Mouse (Mus musculus) midbrain, embryonic 11.5 days (tissue): Measurements from ENCODE around the gene Sema3g. TPM values are rescaled to one million over a fixed set of nuclear protein-coding genes. Genes with fewer than 3 reads are reported as not detected.
A peak's percentile ranks its signal among the peaks of the same experiment; 100 is the strongest.

Experiments
- ATAC-seq: fragments of 200-750 bp; cut with Nextera tagmentation; 2 replicates; pipeline ENCODE4 v1.8.0; 2017; ENCODE audit warnings: moderate TSS enrichment, moderate library complexity; ENCODE audit not compliant: low FRiP score
- DNase-seq: peaks from one replicate; pipeline ENCODE4 v3.0.0; 2015; ENCODE audit warnings: low spot score; ENCODE audit errors: missing footprints
- H3K27ac ChIP-seq: fragments of 300-500 bp; sonication (generic); 2 replicates; pipeline ENCODE4 v1.5.1; 2014; ENCODE audit warnings: low read depth, low read length
- H3K27me3 ChIP-seq: fragments of 300-500 bp; sonication (generic); 2 replicates; pipeline ENCODE4 v1.6.1; 2014; ENCODE audit warnings: mild to moderate bottlenecking, low read length, moderate library complexity, mixed read lengths; ENCODE audit not compliant: control insufficient read depth, insufficient read depth
- H3K36me3 ChIP-seq: fragments of 300-500 bp; sonication (generic); 2 replicates; pipeline ENCODE4 v1.6.1; 2014; ENCODE audit warnings: mild to moderate bottlenecking, low read length, moderate library complexity, mixed read lengths; ENCODE audit not compliant: control insufficient read depth, insufficient read depth
- H3K4me1 ChIP-seq: fragments of 300-500 bp; sonication (generic); 2 replicates; pipeline ENCODE4 v1.6.1; 2014; ENCODE audit warnings: low read length; ENCODE audit not compliant: control insufficient read depth, insufficient read depth
- H3K4me2 ChIP-seq: fragments of 300-500 bp; sonication (generic); 2 replicates; pipeline ENCODE4 v1.6.1; 2014; ENCODE audit warnings: mild to moderate bottlenecking, moderate library complexity
- H3K4me3 ChIP-seq: fragments of 300-500 bp; sonication (generic); 2 replicates; pipeline ENCODE4 v1.5.1; 2014; ENCODE audit warnings: low read depth, low read length
- H3K9ac ChIP-seq: fragments of 300-500 bp; sonication (generic); 2 replicates; pipeline ENCODE4 v1.6.1; 2014; ENCODE audit warnings: low read length
- H3K9me3 ChIP-seq: fragments of 300-500 bp; sonication (generic); 2 replicates; pipeline ENCODE4 v1.6.1; 2016; ENCODE audit warnings: low read length; ENCODE audit not compliant: control insufficient read depth
- WGBS: fragments of 180-500 bp; shearing (Covaris S2); extraction: QIAGEN DNeasy Blood & Tissue Kit; methylation state at CpG from one replicate; pipeline ENCODE4 v1.1.7; 2014; 5-methylcytosine and 5-hydroxymethylcytosine counted together
- polyA plus RNA-seq: library from polyadenylated mRNA; unstranded; fragments of >200 nt; fragmentation: Nextera tagmentation; extraction: Ambion mirVana; gene quantifications from 2 replicates; pipeline ENCODE4 v1.2.1, GENCODE M21; 2014

Sema3g gene
- polyA plus RNA-seq, 1 experiment from 2014 or later: 0.37 TPM

DNA sequence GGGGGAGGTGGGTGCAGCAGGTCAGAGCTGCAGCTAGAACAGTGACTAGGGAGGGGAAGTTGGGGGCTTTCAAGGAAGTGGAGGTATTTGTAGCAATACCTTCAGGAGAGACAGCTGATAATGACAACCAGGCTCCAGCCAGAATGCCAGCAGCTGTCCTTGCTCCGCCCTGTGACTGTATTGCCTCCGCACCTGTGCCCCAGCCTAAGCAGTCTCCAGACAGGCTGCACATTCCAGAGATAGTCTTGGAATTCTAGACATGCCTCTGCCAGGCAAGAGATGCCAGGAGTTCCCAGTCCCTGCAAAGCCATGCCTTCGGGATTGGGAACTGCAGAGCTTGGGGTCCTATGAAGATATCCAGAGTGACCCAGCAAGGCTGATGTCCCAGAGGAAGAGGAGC is 5.2 kb upstream of the Sema3g start:
- WGBS: 89% methylated on average over 3 of the region's 3 CpGs
- H3K4me3 ChIP-seq: no peak overlapping the region

DNA sequence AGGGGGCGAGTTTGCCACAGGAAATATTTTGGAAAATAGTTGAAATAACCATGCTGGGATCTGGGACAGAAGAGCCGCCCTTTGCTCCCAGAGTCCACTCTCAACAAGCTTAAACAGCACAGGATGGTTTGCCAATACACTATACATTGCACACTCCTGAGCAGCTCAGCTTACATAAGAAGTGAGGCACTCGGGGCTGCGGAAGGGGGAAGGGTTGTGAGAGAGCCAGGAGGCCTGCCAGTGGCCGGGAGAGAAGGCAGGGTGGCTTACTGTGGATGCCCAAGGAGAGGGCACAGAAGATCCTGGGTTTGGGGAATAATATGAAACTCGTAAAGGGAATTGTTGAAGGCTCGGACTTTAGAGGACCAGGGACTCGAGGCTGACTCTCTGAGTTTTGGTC is 3.8 kb upstream of the Sema3g start:
- DNase-seq: peak; percentile 65
- no peaks in the 10 kb centered on the region for H3K9me3 ChIP-seq
- H3K27ac ChIP-seq: no peak overlapping the region
- H3K4me1 ChIP-seq: no peaks in the 10 kb centered on the region
- ATAC-seq: no peak
- H3K9ac ChIP-seq: no peak overlapping the region
- no peak overlapping the region for H3K4me2 ChIP-seq
- WGBS: 74% methylated on average over 8 of the region's 8 CpGs
- no peaks in the 10 kb centered on the region for H3K27me3 ChIP-seq
- H3K4me3 ChIP-seq: no peak overlapping the region
- no peaks in the 10 kb centered on the region for H3K36me3 ChIP-seq

More for the DNA sequence above, 5.2 kb upstream of the Sema3g start:
- H3K9me3 ChIP-seq: no peaks in the 10 kb centered on the region
- no peaks in the 10 kb centered on the region for H3K27me3 ChIP-seq
- H3K4me2 ChIP-seq: no peak overlapping the region
- H3K36me3 ChIP-seq: no peaks in the 10 kb centered on the region
- no peaks in the 10 kb centered on the region for H3K4me1 ChIP-seq
- DNase-seq (no peak), ATAC-seq (no peak)
- H3K27ac ChIP-seq: no peak overlapping the region
- H3K9ac ChIP-seq: no peak overlapping the region

DNA sequence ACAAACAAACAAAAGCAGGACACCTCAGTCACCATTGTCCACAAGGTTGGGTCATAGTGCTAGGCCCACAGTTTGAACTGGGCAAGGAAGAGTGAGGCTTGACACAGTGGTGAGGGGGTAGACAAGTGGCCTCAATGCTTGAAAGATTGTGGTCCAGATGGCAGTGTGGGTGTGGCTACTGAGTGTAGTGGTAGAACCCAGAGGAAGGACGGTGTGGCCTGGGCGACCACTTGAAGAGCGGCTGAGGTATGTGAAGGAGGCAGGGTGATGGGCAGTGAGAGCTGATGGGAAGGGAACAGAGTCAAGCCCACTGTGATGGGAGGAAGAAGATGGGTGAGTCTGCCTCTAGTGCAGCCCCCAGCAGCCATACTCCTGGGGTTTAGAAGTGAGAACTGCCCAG is 3.0 kb upstream of the Sema3g start:
- H3K4me1 ChIP-seq: no peaks in the 10 kb centered on the region
- no peaks in the 10 kb centered on the region for H3K9me3 ChIP-seq
- no peaks in the 10 kb centered on the region for H3K27me3 ChIP-seq
- no peaks in the 10 kb centered on the region for H3K36me3 ChIP-seq
- no peak overlapping the region for H3K27ac ChIP-seq
- no peak overlapping the region for H3K4me3 ChIP-seq
- H3K4me2 ChIP-seq: no peak overlapping the region
- ATAC-seq (no peak), DNase-seq (peak; percentile 33)
- H3K9ac ChIP-seq: no peak overlapping the region
- WGBS: 94% methylated on average over 3 of the region's 3 CpGs

DNA sequence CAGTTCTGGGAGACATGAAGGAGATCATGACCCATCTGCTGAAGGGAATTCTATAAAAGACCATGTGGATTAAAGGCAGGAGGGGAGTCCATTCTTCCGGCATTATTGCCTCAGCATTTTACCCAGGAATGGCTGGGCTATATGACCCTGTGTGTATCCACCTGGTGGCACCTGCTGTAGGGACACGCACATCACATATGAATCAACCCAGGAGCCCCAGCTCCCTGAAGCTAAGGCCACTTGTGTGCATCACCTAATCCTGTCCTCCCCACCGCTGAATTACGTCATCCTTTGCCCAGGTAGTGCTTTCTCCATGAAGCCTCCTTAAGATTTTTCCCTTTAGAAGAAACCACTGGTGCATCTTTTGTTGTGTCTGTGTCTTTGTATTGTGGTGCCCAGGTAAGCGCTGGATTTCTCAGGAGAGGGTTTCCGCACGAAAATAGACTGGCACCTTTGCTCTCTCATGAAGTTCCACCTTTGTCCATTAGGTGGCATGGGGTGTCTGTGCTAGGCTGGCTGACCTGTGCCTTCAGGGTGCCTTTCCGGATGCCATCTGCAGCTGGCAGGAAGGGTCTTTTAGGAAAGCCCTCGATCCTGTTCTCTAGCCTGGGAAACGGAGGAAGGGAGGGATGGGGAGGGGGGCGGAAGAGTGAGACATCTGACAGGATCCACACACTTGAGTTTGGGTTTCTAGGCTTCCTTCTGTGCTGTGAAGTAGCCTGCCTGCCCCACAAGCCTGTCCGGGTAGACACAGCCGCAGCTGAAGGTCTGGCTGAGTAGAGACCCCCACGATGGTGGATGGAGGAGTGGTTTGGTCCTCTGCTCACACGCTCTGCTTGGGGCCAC is 2.3 kb upstream of the Sema3g start:
- no peaks in the 10 kb centered on the region for H3K36me3 ChIP-seq
- no peaks in the 10 kb centered on the region for H3K9me3 ChIP-seq
- peak; percentile 94 for DNase-seq
- H3K4me3 ChIP-seq: no peak overlapping the region
- H3K4me1 ChIP-seq: no peaks in the 10 kb centered on the region
- H3K9ac ChIP-seq: peak overlapping the region; percentile 38
- no peak overlapping the region for H3K4me2 ChIP-seq
- peak overlapping the region; percentile 8; the same call in 1 of the 2 replicates for H3K27ac ChIP-seq
- H3K27me3 ChIP-seq: no peaks in the 10 kb centered on the region
- peak; percentile 50 for ATAC-seq
- WGBS: 41% methylated on average over 15 of the region's 15 CpGs

DNA sequence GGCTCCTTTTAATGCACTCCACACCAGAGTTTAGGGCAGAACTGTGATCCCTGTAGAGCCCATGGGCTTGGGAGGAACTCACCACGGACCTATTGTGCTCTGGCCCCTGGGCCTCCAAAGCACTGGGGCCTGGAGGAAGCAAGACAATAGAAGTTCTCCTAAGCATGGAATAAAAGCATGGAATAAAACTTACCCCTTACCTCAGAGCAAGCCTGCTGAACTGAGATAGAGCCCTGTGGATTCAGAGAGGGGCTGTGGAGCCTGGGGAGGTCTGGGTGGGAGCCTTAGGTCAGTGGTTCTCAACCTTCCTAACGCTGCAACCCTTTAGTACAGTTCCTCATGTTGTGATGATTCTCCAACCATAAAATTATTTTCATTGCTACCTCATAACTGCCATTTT is 814 bp upstream of the Sema3g start, which contains the start of gene Nisch:
Nisch (minus strand) TSS at position 101 of the 400 bp plus-strand sequence.
- Histone ChIP-seq H3K4me1 (no peaks in the 10 kb centered on the region), H3K27me3 (no peaks in the 10 kb centered on the region), H3K9ac (peak within 1 kb of the TSS; percentile 38), H3K4me3 (no peak within 1 kb of the TSS), H3K36me3 (no peaks in the 10 kb centered on the region), H3K27ac (peak within 1 kb of the TSS; percentile 8; the same call in 1 of the 2 replicates), H3K4me2 (no peak within 1 kb of the TSS), H3K9me3 (no peaks in the 10 kb centered on the region)
- DNase-seq: peak; percentile 81
- WGBS: 61% methylated on average over 2 of the region's 2 CpGs
- no peak for ATAC-seq

DNA sequence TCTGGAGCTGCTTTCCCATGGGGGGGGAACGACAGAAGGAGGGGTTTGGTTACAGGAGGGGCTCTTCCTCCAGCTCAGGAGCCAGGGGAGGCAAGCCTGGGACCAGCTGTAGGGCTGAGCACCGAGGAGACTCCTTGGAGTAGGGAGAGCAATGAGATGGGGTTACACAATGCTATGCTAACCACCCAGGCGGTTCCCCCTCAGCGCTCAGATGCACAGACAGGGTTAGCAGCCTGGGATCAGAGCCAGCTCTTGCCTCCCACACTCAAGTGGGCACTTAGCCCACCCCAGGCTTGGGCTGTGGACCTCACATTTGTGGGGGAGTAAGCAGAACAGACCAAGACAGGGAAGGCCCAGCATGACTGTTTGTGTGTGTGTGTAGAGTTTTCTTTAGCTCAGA is 9.3 kb downstream of the Sema3g start:
- H3K9ac ChIP-seq: no peak overlapping the region
- no peak overlapping the region for H3K27ac ChIP-seq
- H3K36me3 ChIP-seq: no peaks in the 10 kb centered on the region
- H3K4me1 ChIP-seq: no peaks in the 10 kb centered on the region
- ATAC-seq: no peak
- no peaks in the 10 kb centered on the region for H3K27me3 ChIP-seq
- peak; percentile 62 for DNase-seq
- H3K4me2 ChIP-seq: no peak overlapping the region
- 72% methylated on average over 4 of the region's 4 CpGs for WGBS
- H3K9me3 ChIP-seq: no peaks in the 10 kb centered on the region
- H3K4me3 ChIP-seq: no peak overlapping the region

DNA sequence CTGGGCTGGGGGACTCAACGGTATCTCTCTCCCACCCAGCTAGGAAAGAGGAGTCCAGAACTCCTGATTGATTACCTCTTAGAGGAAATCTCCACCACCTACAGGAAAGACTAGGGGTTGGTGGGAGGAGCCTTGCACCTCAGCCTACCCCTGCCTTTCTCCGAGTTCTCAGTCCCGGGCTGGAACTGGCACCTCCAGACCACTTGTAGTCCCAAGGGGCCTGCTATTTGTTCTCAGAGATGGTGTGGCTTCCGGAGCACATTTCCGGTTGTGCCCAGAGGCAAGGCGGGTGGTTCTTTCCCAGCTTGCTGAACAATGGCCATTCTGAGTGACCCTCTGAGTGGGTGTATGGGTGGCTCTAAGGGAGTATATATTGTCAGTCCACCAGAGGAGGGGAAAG is 10.6 kb downstream of the Sema3g start:
- Histone ChIP-seq H3K4me2 (no peak overlapping the region), H3K36me3 (no peaks in the 10 kb centered on the region), H3K4me1 (no peaks in the 10 kb centered on the region), H3K9ac (no peak overlapping the region), H3K9me3 (no peaks in the 10 kb centered on the region), H3K4me3 (no peak overlapping the region), H3K27ac (no peak overlapping the region), H3K27me3 (no peaks in the 10 kb centered on the region)
- no peak for ATAC-seq
- 79% methylated on average over 6 of the region's 6 CpGs for WGBS
- DNase-seq: peak; percentile 19

DNA sequence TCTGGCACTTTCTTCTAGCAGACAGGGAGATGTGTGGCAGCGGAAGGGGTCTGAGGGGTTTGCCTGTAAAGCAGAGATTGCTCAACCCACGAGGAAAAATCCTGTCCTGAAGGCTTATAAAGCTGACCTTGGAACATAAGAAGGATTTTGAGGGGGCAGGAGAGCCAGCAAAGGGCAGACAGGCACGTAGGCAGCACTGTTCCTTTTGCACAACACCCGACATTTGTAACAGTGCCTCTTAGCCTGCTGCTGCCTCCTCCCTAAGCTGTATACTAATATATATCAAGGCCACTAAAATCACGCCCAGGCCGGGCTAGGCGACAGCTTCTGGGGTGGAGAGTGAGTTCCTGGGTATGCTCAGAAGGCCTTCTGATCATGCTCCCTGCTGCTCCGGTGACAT is 12.8 kb downstream of the Sema3g start:
- Histone ChIP-seq H3K9me3 (no peaks in the 10 kb centered on the region), H3K9ac (no peak overlapping the region), H3K27ac (no peak overlapping the region), H3K27me3 (no peaks in the 10 kb centered on the region), H3K4me3 (no peak overlapping the region), H3K4me1 (no peaks in the 10 kb centered on the region), H3K4me2 (no peak overlapping the region), H3K36me3 (no peaks in the 10 kb centered on the region)
- 72% methylated on average over 8 of the region's 8 CpGs for WGBS
- DNase-seq (peak; percentile 14), ATAC-seq (no peak)

DNA sequence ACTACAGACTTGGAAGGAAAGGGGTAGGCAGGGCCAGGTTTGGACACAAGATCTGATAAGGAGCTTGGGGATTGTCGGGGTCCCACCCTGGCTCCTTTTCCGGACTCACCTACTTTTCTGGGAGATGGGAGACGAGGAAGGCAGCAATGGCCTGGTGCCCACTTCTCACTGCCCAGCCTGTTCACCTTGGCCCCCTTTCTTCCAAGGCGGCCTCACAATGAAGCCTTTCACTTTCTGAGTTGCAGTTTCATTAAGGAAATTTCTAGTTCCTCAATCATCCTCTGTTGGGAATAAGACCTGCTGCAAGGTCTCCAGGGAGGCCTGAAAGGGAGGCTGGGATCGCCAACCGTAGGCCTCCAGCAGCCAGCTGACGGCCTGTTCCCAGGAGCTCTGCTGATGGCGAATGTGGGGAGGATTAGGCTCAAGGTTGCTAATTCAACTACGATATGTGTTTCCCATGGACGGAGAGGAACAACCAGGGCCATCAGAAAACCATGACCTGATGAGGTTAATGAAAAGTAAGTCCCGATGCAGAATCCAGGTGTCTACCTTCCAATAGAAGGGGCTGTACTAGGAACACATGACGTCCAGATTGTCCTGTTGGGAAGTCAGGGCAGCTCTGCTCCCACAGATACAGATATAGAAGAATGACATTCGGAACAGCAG is 14.9 kb downstream of the Sema3g start:
- Histone ChIP-seq H3K4me3 (no peak overlapping the region), H3K4me2 (no peak overlapping the region), H3K4me1 (no peaks in the 10 kb centered on the region), H3K27me3 (no peaks in the 10 kb centered on the region), H3K27ac (no peak overlapping the region), H3K36me3 (no peaks in the 10 kb centered on the region), H3K9ac (no peak overlapping the region), H3K9me3 (no peaks in the 10 kb centered on the region)
- 84% methylated on average over 13 of the region's 13 CpGs for WGBS
- ATAC-seq: no peak
- no peak for DNase-seq
